Mouse (Mus musculus) kidney, postnatal 0 days (tissue): ENCODE measurements around the gene Lzic. TPM values are rescaled to one million over a fixed set of nuclear protein-coding genes. Genes with fewer than 3 reads are reported as not detected.

ENCODE experiments used
- ATAC-seq: fragments of 200-750 bp; cut with Nextera tagmentation; replicated peaks from 2 replicates; pipeline ENCODE4 v1.8.0; 2017; ENCODE audit warnings: low read depth, moderate number of reproducible peaks, moderate TSS enrichment, moderate library complexity; ENCODE audit not compliant: low FRiP score
- DNase-seq: peaks from one replicate; pipeline ENCODE4 v3.0.0-alpha.2; 2016; ENCODE audit warnings: low spot score
- H3K27ac ChIP-seq: fragments of 300-500 bp; sonication (generic); 2 replicates; pipeline ENCODE4 v1.5.1; 2014; ENCODE audit warnings: mild to moderate bottlenecking
- H3K27me3 ChIP-seq: fragments of 300-500 bp; sonication (generic); 2 replicates; pipeline ENCODE4 v1.6.1; 2014; ENCODE audit warnings: low read length, mixed read lengths; ENCODE audit not compliant: insufficient read depth
- H3K36me3 ChIP-seq: fragments of 300-500 bp; sonication (generic); 2 replicates; pipeline ENCODE4 v1.6.1; 2014; ENCODE audit warnings: low read length, mixed read lengths; ENCODE audit not compliant: insufficient read depth
- H3K4me1 ChIP-seq: fragments of 300-500 bp; sonication (generic); replicated peaks from 2 replicates; pipeline ENCODE4 v1.6.1; 2014; ENCODE audit warnings: antibody characterized with exemption, low read length, mixed read lengths; ENCODE audit not compliant: insufficient read depth
- H3K4me2 ChIP-seq: fragments of 300-500 bp; sonication (generic); 2 replicates; pipeline ENCODE4 v1.6.1; 2014; ENCODE audit warnings: mild to moderate bottlenecking, low read length, moderate library complexity, mixed read lengths
- H3K4me3 ChIP-seq: fragments of 300-500 bp; sonication (generic); replicated peaks from 2 replicates; pipeline ENCODE4 v1.5.1; 2014; ENCODE audit warnings: low read depth, low read length
- H3K9ac ChIP-seq: fragments of 300-500 bp; sonication (generic); 2 replicates; pipeline ENCODE4 v1.6.1; 2014; ENCODE audit warnings: low read depth, low read length
- H3K9me3 ChIP-seq: fragments of 300-500 bp; sonication (generic); replicated peaks from 2 replicates; pipeline ENCODE4 v1.6.1; 2016; ENCODE audit warnings: low read length, inconsistent platforms, mixed read lengths
- CTCF ChIP-seq: IDR thresholded peaks from 2 replicates; pipeline ENCODE4 v1.5.1; 2016; ENCODE audit warnings: antibody characterized with exemption, low read depth, mild to moderate bottlenecking, moderate library complexity
- WGBS: fragments of 180-500 bp; shearing (Covaris S2); extraction: QIAGEN DNeasy Blood & Tissue Kit; methylation state at CpG from one replicate; pipeline ENCODE4 v1.1.7; 2014; 5-methylcytosine and 5-hydroxymethylcytosine counted together
- polyA plus RNA-seq: library from polyadenylated mRNA; unstranded; fragments of >200 nt; fragmentation: Nextera tagmentation; extraction: Ambion mirVana; gene quantifications from 2 replicates; pipeline ENCODE4 v1.2.1, GENCODE M21; 2015

The Lzic gene
- polyA plus RNA-seq, 1 experiment from 2014 or later, result 31.7 TPM

- H3K27ac ChIP-seq, result no peak overlapping the region
- no peaks in the 10 kb centered on the region for H3K27me3 ChIP-seq
- DNase-seq, result no peak
- H3K4me2 ChIP-seq, result no peak overlapping the region
- 0 out of 2 replicates have a peak, but pooled peaks cover 14% of the 10 kb centered on the region for H3K36me3 ChIP-seq
- ATAC-seq, result no peak
- no peaks in the 10 kb centered on the region for H3K4me1 ChIP-seq
- no peak overlapping the region for H3K9ac ChIP-seq
- no peak for TF ChIP-seq CTCF
- no peak overlapping the region for H3K4me3 ChIP-seq
- H3K9me3 ChIP-seq, result no peaks in the 10 kb centered on the region
- 88% methylated on average over 3 of the region's 3 CpGs for WGBS
These were observed 15.5 kb upstream of the Lzic start for GRCm38 (mm10) chr4:149469557-149469956.

GRCm38 (mm10) chr4:149475096-149475495 lies 9.9 kb upstream of the Lzic start:
- no peak overlapping the region for H3K4me3 ChIP-seq
- 47% methylated on average over 7 of the region's 7 CpGs for WGBS
- DNase-seq (peak; percentile 11), ATAC-seq (no peak)
- H3K4me2 ChIP-seq, result no peak overlapping the region
- H3K27me3 ChIP-seq, result no peaks in the 10 kb centered on the region
- no peaks in the 10 kb centered on the region for H3K9me3 ChIP-seq
- H3K9ac ChIP-seq, result no peak overlapping the region
- H3K36me3 ChIP-seq, result 0 out of 2 replicates have a peak, but pooled peaks cover 8% of the 10 kb centered on the region
- H3K4me1 ChIP-seq, result no peaks in the 10 kb centered on the region
- no peak for TF ChIP-seq CTCF
- no peak overlapping the region for H3K27ac ChIP-seq

GRCm38 (mm10) chr4:149477078-149477477 lies 8.0 kb upstream of the Lzic start, which contains the start of gene Tmem274:
Tmem274 (plus strand) TSS chr4:149477378.
- no peak for ATAC-seq
- TF ChIP-seq CTCF, result no peak
- Histone ChIP-seq H3K36me3 (0 out of 2 replicates have a peak, but pooled peaks cover 7% of the 10 kb centered on the region), H3K4me2 (no peak within 1 kb of the TSS), H3K4me1 (no peaks in the 10 kb centered on the region), H3K9me3 (no peaks in the 10 kb centered on the region), H3K27ac (no peak within 1 kb of the TSS), H3K27me3 (no peaks in the 10 kb centered on the region), H3K9ac (no peak within 1 kb of the TSS), H3K4me3 (no peak within 1 kb of the TSS)
- peak; percentile 4 for DNase-seq
- WGBS, result 74% methylated on average over 11 of the region's 11 CpGs

GRCm38 (mm10) chr4:149484566-149484965 lies 463 bp upstream of the Lzic start:
- H3K27me3 ChIP-seq, result no peaks in the 10 kb centered on the region
- peak; percentile 23; the same call in 1 of the 2 replicates for ATAC-seq
- TF ChIP-seq CTCF, result no peak
- H3K4me1 ChIP-seq, result peaks cover 5% of the 10 kb centered on the region; the same call in 1 of the 2 replicates
- peaks cover 20% of the 10 kb centered on the region for H3K36me3 ChIP-seq
- peak overlapping the region; percentile 77 for H3K27ac ChIP-seq
- H3K9ac ChIP-seq, result peak overlapping the region; percentile 78
- peak overlapping the region; percentile 75 for H3K4me3 ChIP-seq
- no peaks in the 10 kb centered on the region for H3K9me3 ChIP-seq
- peak; percentile 63 for DNase-seq
- 43% methylated on average over 3 of the region's 3 CpGs for WGBS
- H3K4me2 ChIP-seq, result peak overlapping the region; percentile 73

GRCm38 (mm10) chr4:149485825-149486206 lies 787 bp downstream of the Lzic start:
- H3K27ac ChIP-seq, result peak overlapping the region; percentile 77
- DNase-seq, result peak; percentile 85
- peaks cover 5% of the 10 kb centered on the region; the same call in 1 of the 2 replicates for H3K4me1 ChIP-seq
- TF ChIP-seq CTCF, result peak; percentile 65
- 0% methylated on average over 10 of the region's 10 CpGs for WGBS
- H3K9ac ChIP-seq, result peak overlapping the region; percentile 78
- peak overlapping the region; percentile 75 for H3K4me3 ChIP-seq
- 0 out of 2 replicates have a peak, but pooled peaks have one; percentile 9 for ATAC-seq
- no peaks in the 10 kb centered on the region for H3K9me3 ChIP-seq
- peak overlapping the region; percentile 73 for H3K4me2 ChIP-seq
- peaks cover 24% of the 10 kb centered on the region for H3K36me3 ChIP-seq
- no peaks in the 10 kb centered on the region for H3K27me3 ChIP-seq

GRCm38 (mm10) chr4:149487729-149488128 lies 2.7 kb downstream of the Lzic start:
- Histone ChIP-seq H3K4me1 (peaks cover 5% of the 10 kb centered on the region; the same call in 1 of the 2 replicates), H3K9me3 (no peaks in the 10 kb centered on the region), H3K27ac (no peak overlapping the region), H3K4me2 (no peak overlapping the region), H3K9ac (no peak overlapping the region), H3K36me3 (peaks cover 33% of the 10 kb centered on the region), H3K27me3 (no peaks in the 10 kb centered on the region), H3K4me3 (no peak overlapping the region)
- 95% methylated on average over 12 of the region's 12 CpGs for WGBS
- no peak for DNase-seq
- ATAC-seq, result no peak
- no peak for TF ChIP-seq CTCF
